Mouse (Mus musculus) ES-E14 (cell line): ENCODE measurements around the gene Tmem175. TPM values are rescaled to one million over a fixed set of nuclear protein-coding genes. Genes with fewer than 3 reads are reported as not detected.

Experiments used
- DNase-seq: peaks from one replicate; pipeline ENCODE4 v3.0.0-alpha.2; 2013; ENCODE audit warnings: low read depth, low spot score
- H3K27ac ChIP-seq: 2 replicates; pipeline ENCODE4 v1.5.1; 2012; ENCODE audit warnings: low read depth, mild to moderate bottlenecking, low read length, moderate library complexity, mixed read lengths; ENCODE audit not compliant: poor library complexity, insufficient read depth, severe bottlenecking
- H3K36me3 ChIP-seq: 2 replicates; pipeline ENCODE4 v1.6.1; 2012; ENCODE audit warnings: mild to moderate bottlenecking, low read length, moderate library complexity, mixed read lengths; ENCODE audit not compliant: control insufficient read depth, poor library complexity, insufficient read depth, severe bottlenecking
- H3K4me1 ChIP-seq, 2 experiments: fragments of 150-350 bp in 1 of 2; sonication (generic) in 1 of 2; 2 replicates each; pipeline ENCODE4 v1.6.1; 2012; ENCODE audit warnings: low read length in 2 of 2, mild to moderate bottlenecking in 1 of 2, mixed read lengths in 1 of 2; ENCODE audit not compliant: control insufficient read depth in 2 of 2, insufficient read depth in 2 of 2, poor library complexity in 1 of 2
- H3K4me3 ChIP-seq, 2 experiments: fragments of 150-350 bp in 1 of 2; sonication (generic) in 1 of 2; 2 replicates each; pipeline ENCODE4 v1.5.1; 2012; ENCODE audit warnings: low read length in 2 of 2, low read depth in 1 of 2, mild to moderate bottlenecking in 1 of 2, mixed read lengths in 1 of 2; ENCODE audit not compliant: insufficient read depth in 1 of 2, poor library complexity in 1 of 2, severe bottlenecking in 1 of 2
- H3K9ac ChIP-seq: 2 replicates; pipeline ENCODE4 v1.6.1; 2012; ENCODE audit warnings: low read depth, mild to moderate bottlenecking, low read length, mixed read lengths; ENCODE audit not compliant: poor library complexity, insufficient read depth, severe bottlenecking
- H3K9me3 ChIP-seq: fragments of 150-350 bp; sonication (generic); 2 replicates; pipeline ENCODE4 v1.6.1; 2012; ENCODE audit warnings: low read depth, mild to moderate bottlenecking, low read length; ENCODE audit not compliant: control insufficient read depth, insufficient read depth
- CHD2 ChIP-seq: IDR thresholded peaks from 2 replicates; pipeline ENCODE4 v1.6.1; 2014; ENCODE audit warnings: mild to moderate bottlenecking, low read depth, low read length, inconsistent platforms
- HCFC1 ChIP-seq: IDR thresholded peaks from 2 replicates; pipeline ENCODE4 v1.6.1; 2012; ENCODE audit warnings: low read length, inconsistent platforms, borderline replicate concordance; ENCODE audit not compliant: insufficient read depth
- MAFK ChIP-seq: IDR thresholded peaks from 2 replicates; pipeline ENCODE4 v1.6.1; 2014; ENCODE audit warnings: mild to moderate bottlenecking, low read depth, low read length, inconsistent platforms; ENCODE audit not compliant: insufficient read depth
- ZC3H11A ChIP-seq: IDR thresholded peaks from 2 replicates; pipeline ENCODE4 v1.6.1; 2012; ENCODE audit warnings: low read depth, mild to moderate bottlenecking, inconsistent platforms, low read length, borderline replicate concordance
- ZNF384 ChIP-seq: IDR thresholded peaks from 2 replicates; pipeline ENCODE4 v1.6.1; 2012; ENCODE audit warnings: low read depth, low read length, inconsistent platforms
- in situ Hi-C, 2 experiments: fragments of 600-800 bp; cut with MboI; formaldehyde crosslinking; loops; one replicate each; pipeline ENCODE4 v1.15.1; 2025; ENCODE audit warnings: low sequenced_read_pairs in 2 of 2, inconsistent platforms in 1 of 2; ENCODE audit not compliant: unreplicated experiment in 2 of 2
- total RNA-seq: library from RNA; depleted of rRNA; stranded (reverse); fragments of 300-350 nt; gene quantifications from 2 replicates; pipeline ENCODE4 v1.2.3, GENCODE M21; 2012

Gene Tmem175
- total RNA-seq, 1 experiment, result 14.1 TPM

DNA sequence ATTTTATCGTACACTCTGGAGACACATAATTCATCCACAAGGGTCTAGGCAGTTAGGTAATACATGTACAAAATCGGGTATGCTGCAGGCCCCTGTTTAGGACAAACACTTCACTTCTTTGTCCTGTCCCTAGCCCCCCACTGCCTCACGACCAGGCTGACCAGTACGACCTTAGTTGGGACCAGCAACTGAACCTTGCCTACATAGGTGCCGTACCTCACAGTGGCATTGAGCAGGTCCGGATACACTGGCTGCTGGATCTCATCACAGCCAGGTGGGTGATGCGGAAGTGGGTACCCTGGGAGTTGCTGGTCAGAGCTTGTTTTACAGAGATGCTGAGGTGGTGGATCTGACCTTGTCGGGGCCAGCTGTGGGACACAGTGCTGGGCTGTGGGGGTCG is 40.4 kb downstream of the Tmem175 start:
- H3K4me1 ChIP-seq, result peaks cover 2 to 3% of the 10 kb centered on the region in 2 experiments; a peak in 1 of 4 replicates
- no peaks in the 10 kb centered on the region for H3K9me3 ChIP-seq
- in situ Hi-C loops, result no loop called here
- no peak for TF ChIP-seq ZC3H11A
- TF ChIP-seq CHD2, result no peak
- TF ChIP-seq ZNF384, result no peak
- no peak for TF ChIP-seq HCFC1
- TF ChIP-seq MAFK, result no peak
- no peak overlapping the region for H3K27ac ChIP-seq
- no peak overlapping the region for H3K9ac ChIP-seq
- peak overlapping the region in 1 of 2 experiments; percentile 74; a peak in 2 of 4 replicates for H3K4me3 ChIP-seq
- no peaks in the 10 kb centered on the region; the same call in 1 of the 2 replicates for H3K36me3 ChIP-seq
- DNase-seq, result no peak

GRCm38 (mm10) chr5:108670785-108671184 is 41.2 kb downstream of the Tmem175 start:
- DNase-seq, result no peak
- H3K4me3 ChIP-seq, result no peak overlapping the region
- TF ChIP-seq ZC3H11A (no peak), CHD2 (no peak), MAFK (no peak), ZNF384 (no peak), HCFC1 (no peak)

GRCm38 (mm10) chr5:108671757-108672156 is 42.2 kb downstream of the Tmem175 start:
- no peak overlapping the region for H3K4me3 ChIP-seq
- H3K9ac ChIP-seq, result no peak overlapping the region
- in situ Hi-C loops, result no loop called here
- H3K4me1 ChIP-seq, result peaks cover 2 to 7% of the 10 kb centered on the region in 2 experiments; a peak in 1 of 4 replicates
- H3K36me3 ChIP-seq, result no peaks in the 10 kb centered on the region; the same call in 1 of the 2 replicates
- no peak overlapping the region for H3K27ac ChIP-seq
- DNase-seq, result no peak
- no peaks in the 10 kb centered on the region for H3K9me3 ChIP-seq
- TF ChIP-seq CHD2, result no peak
- TF ChIP-seq HCFC1, result no peak
- no peak for TF ChIP-seq ZNF384
- no peak for TF ChIP-seq MAFK
- no peak for TF ChIP-seq ZC3H11A

More at GRCm38 (mm10) chr5:108670785-108671184, 41.2 kb downstream of the Tmem175 start:
- Histone ChIP-seq H3K4me1 (peaks cover 2 to 3% of the 10 kb centered on the region in 2 experiments; a peak in 1 of 4 replicates), H3K27ac (no peak overlapping the region), H3K9ac (no peak overlapping the region), H3K36me3 (no peaks in the 10 kb centered on the region; the same call in 1 of the 2 replicates), H3K9me3 (no peaks in the 10 kb centered on the region)
- in situ Hi-C loops, result no loop called here

DNA sequence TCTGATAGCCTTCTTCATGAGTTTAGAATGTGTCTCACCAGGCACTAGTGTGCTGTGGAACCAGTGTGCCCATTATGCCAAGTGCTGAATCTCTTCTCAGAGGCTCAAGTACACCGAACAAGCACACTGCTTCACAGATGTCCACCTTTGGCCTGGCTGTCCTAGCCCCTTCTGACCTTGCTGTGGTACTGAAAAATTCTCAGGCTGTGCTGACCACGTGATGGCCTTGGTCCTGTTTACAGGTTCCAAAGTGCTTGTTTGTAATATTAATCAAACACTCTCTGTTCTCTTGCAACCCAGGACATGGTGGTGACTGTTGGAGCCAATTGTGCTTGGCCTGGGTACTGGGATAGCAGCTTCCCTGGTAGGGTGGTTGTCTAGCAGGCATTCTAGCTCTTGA is 45.1 kb downstream of the Tmem175 start:
- no peak for DNase-seq
- H3K27ac ChIP-seq, result no peak overlapping the region
- no peak overlapping the region for H3K9ac ChIP-seq
- peaks cover under 1 to 11% of the 10 kb centered on the region in 2 experiments; a peak in 2 of 4 replicates for H3K4me1 ChIP-seq
- no peak for TF ChIP-seq CHD2
- no peak for TF ChIP-seq ZC3H11A
- TF ChIP-seq MAFK, result no peak
- no peak for TF ChIP-seq HCFC1
- no peak for TF ChIP-seq ZNF384
- H3K4me3 ChIP-seq, result no peak overlapping the region
- in situ Hi-C loops, result no loop called here
- H3K36me3 ChIP-seq, result no peaks in the 10 kb centered on the region; the same call in 1 of the 2 replicates
- H3K9me3 ChIP-seq, result no peaks in the 10 kb centered on the region

GRCm38 (mm10) chr5:108675251-108675816 is 45.8 kb downstream of the Tmem175 start, which contains the start of gene Slc26a1:
Slc26a1 (minus strand) TSS chr5:108675569.
- no peak within 1 kb of the TSS for H3K27ac ChIP-seq

More at GRCm38 (mm10) chr5:108675251-108675816, 45.8 kb downstream of the Tmem175 start, which contains the start of gene Slc26a1:
- no peak for DNase-seq
- Histone ChIP-seq H3K4me3 (no peak within 1 kb of the TSS), H3K4me1 (peaks cover 0 to 11% of the 10 kb centered on the region in 2 experiments; a peak in 2 of 4 replicates), H3K36me3 (no peaks in the 10 kb centered on the region; the same call in 1 of the 2 replicates), H3K9me3 (no peaks in the 10 kb centered on the region), H3K9ac (no peak within 1 kb of the TSS)
- in situ Hi-C loops, result no loop called here
- no peak for TF ChIP-seq CHD2
- no peak for TF ChIP-seq HCFC1
- no peak for TF ChIP-seq ZNF384
